Mouse (Mus musculus) large intestine, adult 2 months (tissue): ENCODE results near the gene Gm49393. TPM values are rescaled to one million over a fixed set of nuclear protein-coding genes. Genes with fewer than 3 reads are reported as not detected.
"Not testable (repeated sequence)": the region's sequence is repeated elsewhere in the genome, so short reads cannot be mapped to it uniquely, and the experiment has no call there.

Experiments used
- DNase-seq: peaks from one replicate; pipeline ENCODE4 v3.0.0-alpha.2; 2012; ENCODE audit warnings: low read depth, low spot score
- WGBS: fragments of 180-500 bp; shearing (Covaris S2); methylation state at CpG from one replicate; pipeline ENCODE4 v1.1.7; 2018; 5-methylcytosine and 5-hydroxymethylcytosine counted together
- polyA plus RNA-seq: library from polyadenylated mRNA; depleted of rRNA; stranded (reverse); fragments of >200 nt; gene quantifications from 2 replicates; pipeline ENCODE4 v1.2.3, GENCODE M21; 2012; rRNA removed

Gm49393 gene
- not detected in 2 replicates for polyA plus RNA-seq

GRCm38 (mm10) chr13:60935490-60935889, at the start of gene Gm49393:
Gm49393 (minus strand) TSS chr13:60935590.
- 54% methylated on average over 2 of the region's 2 CpGs for WGBS

GRCm38 (mm10) chr13:60972319-60972718, 36.9 kb upstream of the Gm49393 start:
- 74% methylated on average over 4 of the region's 4 CpGs for WGBS
- not testable (repeated sequence) for DNase-seq

More at GRCm38 (mm10) chr13:60935490-60935889, at the start of gene Gm49393:
- not testable (repeated sequence) for DNase-seq

DNA sequence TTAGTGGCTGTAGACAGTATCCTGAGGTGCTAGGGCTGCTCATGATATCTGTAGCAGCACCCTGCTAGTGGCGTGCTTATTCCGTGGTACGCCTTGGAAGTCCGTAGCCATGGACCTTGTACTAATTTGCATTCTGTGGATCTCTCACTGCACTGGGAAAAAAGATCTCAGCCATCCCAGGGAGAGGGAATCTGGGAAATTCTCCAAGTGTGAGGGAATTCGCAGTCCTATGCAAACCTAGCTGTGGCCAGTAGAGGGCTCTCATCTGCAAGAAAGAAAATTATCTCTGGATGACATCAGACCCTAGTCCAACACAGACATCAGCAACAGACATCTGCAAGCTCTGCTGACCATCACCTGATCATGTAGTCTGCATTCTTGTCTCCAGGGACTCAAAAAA, 28.6 kb upstream of the Gm49393 start:
- WGBS, result 49% methylated on average over 4 of the region's 5 CpGs
- not testable (repeated sequence) for DNase-seq

DNA sequence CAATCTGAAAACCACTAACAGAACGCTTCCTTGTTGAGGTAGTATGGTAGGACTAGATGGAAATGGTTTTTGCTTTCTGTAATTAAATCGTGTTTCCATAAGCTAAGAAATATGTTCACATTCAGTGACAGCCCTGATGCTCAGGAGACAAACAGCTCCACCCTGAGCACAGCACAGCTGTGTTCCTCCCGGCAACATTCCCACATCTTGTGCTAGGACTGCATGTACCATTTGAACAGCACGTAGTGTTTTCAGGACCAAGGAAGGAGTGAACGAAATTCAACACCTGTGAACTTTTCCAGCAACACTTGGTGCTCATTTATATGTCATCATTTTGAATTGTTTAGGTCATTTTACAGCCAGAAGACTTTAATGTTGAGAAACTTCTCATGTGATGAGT, 26.3 kb upstream of the Gm49393 start:
- no peak for DNase-seq
- WGBS, result 57% methylated on average over 5 of the region's 5 CpGs

DNA sequence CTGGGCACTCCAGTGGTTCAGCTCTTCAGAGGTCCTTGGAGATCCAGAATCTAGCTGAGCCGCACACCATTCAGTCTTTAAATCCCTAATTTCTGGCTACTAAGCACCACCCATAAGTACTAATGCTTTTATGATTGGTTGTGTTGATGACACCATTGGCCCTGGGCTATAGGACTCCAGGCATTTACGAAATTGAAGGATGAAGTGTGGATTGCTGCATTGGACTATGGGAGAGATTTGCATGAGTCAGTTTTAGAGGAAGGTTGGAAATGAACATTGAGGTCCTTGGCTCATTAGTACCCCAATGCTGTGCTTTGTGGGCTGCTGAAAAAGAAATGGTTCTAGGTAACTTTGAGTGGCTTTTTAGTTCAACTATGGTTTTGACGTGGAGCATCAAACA, 6.5 kb upstream of the Gm49393 start, which contains the start of gene Tpbpa:
Tpbpa (minus strand) TSS at position 101 of the 400 bp plus-strand sequence.
- 72% methylated on average over 3 of the region's 3 CpGs for WGBS
- DNase-seq, result not testable (repeated sequence)

DNA sequence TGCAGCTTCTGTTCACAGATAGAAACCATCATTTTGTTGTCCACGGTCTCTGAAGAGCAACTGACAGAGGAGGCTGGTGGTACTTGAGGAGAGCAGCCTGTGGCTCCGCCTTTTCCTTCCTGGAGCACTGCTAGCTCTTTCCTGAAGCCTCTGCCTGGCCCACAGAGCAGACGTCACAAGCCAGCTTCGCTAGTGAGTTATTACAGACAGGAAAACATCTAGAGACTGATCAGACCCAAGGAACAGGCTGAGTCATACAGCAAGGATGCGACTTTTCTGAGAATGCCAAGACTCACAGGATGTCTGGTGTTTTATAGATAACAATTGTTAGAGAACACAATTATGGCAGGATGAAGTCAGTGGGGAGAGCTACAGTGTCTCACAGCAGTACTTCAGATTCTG, 1.1 kb upstream of the Gm49393 start, which contains the start of the genes Gm49391 and Ctla2a:
Gm49391 (minus strand) TSS at position 72 of the 402 bp plus-strand sequence.
Ctla2a (minus strand) TSS at position 126 of the 402 bp plus-strand sequence.
- DNase-seq, result no peak
- 44% methylated on average over 5 of the region's 5 CpGs for WGBS

DNA sequence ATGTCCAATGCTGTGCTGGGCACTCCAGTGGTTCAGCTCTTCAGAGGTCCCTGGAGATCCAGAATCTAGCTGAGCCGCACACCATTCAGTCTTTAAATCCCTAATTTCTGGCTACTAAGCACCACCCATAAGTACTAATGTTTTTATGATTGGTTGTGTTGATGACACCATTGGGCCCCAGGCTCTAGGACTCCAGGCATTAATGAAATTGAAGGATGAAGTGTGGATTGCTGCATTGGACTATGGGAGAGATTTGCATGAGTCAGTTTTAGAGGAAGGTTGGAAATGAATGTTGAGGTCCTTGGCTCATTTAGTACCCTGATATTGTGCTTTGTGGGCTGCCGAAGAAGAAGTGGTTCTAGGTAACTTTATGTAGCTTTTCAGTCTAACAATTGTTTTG, 30.6 kb downstream of the Gm49393 start, which contains the start of gene Tpbpb:
Tpbpb (minus strand) TSS at position 101 of the 400 bp plus-strand sequence.
- 81% methylated on average over 2 of the region's 2 CpGs for WGBS
- DNase-seq, result not testable (repeated sequence)

DNA sequence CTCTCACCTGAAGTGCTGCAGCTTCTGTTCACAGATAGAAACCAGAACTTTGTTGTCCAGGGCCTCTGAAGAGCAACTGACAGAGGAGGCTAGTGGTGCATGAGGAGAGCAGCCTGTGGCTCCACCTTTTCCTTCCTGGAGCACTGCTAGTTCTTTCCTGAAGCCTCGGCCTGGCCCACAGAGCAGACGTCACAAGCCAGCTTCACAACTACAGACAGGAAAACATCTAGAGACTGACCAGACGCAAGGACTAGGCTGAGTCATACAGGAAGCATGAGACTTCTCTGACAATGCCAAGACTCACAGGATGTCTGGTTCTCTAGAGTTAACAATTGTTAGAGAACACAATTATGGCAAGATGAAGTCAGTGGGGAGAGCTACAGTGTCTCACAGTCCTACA, 38.1 kb downstream of the Gm49393 start, which contains the start of gene Ctla2b:
Ctla2b (minus strand) TSS at position 120 of the 400 bp plus-strand sequence.
- WGBS, result 63% methylated on average over 3 of the region's 3 CpGs
- DNase-seq, result no peak

- DNase-seq, result not testable (repeated sequence)
- 82% methylated on average over 8 of the region's 8 CpGs for WGBS
Measured at GRCm38 (mm10) chr13:60896794-60897193, 38.6 kb downstream of the Gm49393 start, which contains the start of gene Gm49392. Gm49392 (minus strand) TSS chr13:60896894.

- no peak for DNase-seq
Measured at GRCm38 (mm10) chr13:60895406-60896160, 39.8 kb downstream of the Gm49393 start.

- 79% methylated on average over 1 of the region's 1 CpGs for WGBS
- no peak for DNase-seq
Measured at GRCm38 (mm10) chr13:60892301-60892700, 43.1 kb downstream of the Gm49393 start.

DNA sequence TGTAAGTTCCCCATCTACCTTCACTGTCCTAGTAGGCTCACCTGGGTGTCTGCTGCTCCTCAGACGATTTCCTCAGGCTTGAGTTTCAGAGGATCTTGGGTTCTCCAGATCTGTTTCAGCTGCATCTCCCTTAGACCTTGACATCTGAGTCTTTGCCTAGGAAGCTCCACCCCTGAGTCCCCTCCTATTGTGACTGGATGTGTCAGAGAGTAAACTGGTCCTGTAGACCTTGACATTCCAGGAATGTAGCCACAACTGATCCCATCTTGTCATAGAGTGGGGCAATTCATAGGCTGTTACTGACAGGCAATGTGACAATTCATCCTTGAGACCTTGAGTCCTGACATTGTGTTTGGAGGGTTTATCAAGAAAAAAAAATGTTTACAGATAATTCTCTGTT, 71.1 kb downstream of the Gm49393 start, which contains the start of gene 4930486L24Rik:
4930486L24Rik (minus strand) TSS at position 195 of the 400 bp plus-strand sequence.
- WGBS, result 69% methylated on average over 1 of the region's 1 CpGs
- no peak for DNase-seq

DNA sequence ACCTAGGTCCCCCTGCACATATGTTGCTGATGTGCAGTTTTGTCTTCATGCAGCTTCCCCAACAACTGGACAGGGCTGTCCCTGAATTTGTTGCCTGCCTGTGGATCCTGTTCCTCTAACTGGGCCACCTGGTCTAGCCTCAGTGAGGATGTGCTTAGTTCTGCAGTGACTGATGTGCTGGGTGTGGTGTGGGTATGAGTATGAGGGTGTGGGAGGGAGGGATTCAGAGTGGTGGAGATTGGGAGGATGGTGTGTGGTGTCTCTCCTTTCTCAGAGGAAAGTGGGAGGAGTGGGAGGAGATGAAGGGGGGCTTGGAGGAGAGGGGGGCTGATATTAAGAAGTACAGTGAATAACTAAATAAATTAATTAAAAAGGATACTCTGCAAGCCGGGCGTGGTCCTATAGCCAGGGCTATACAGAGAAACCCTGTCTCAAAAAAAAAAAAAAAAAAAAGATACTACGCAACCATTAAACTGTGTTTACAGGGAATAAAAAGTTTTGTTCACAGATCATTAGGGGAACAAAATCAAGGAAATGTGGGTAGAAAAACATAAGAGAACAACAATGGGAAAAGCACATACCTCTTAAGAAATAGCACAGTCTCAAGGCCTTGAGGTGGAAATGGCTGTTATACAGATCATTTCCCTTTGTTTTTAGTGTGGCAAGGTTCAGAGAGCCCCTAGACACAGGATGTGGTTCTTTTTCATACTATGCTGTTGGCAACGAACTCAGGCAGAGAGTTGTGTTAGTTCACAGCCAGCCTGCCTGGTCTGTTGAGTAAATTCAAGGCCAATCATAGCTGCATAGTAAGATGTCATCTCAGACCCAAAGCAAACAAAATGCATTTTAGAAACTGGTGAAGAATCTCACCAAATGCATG, 86.9 kb downstream of the Gm49393 start:
- DNase-seq, result no peak
- WGBS, result 72% methylated on average over 4 of the region's 4 CpGs

- WGBS, result 81% methylated on average over 8 of the region's 8 CpGs
- DNase-seq, result no peak
Measured at GRCm38 (mm10) chr13:60843153-60843552, 92.2 kb downstream of the Gm49393 start.

GRCm38 (mm10) chr13:60842703-60843102, 92.7 kb downstream of the Gm49393 start:
- WGBS, result 78% methylated on average over 6 of the region's 6 CpGs
- no peak for DNase-seq

DNA sequence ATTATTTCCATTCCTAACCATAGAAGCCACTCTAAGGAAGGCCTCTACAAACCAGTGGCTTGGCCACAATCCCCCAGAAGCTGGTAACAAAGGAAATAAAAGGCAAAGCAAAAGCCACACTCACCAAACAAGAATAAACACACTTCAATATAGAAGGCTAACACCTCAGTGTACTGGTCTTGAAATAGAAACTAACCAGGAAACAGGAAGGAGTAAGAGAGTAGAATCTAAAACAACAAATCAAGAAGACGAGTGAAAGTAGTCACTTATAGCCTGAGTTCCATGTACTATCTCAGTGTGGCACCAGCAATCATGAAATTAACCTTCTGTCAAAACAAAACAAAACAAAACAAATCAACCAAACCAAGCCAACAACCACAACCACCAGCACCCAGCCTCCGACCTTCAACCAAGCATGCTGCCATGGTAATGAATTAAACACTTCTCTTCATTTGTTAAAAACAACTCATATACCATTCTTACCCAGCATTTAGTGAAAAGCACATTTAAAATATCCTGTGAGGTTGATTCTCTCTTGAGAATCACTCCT, 96.0 kb downstream of the Gm49393 start:
- WGBS, result 51% methylated on average over 2 of the region's 2 CpGs
- no peak for DNase-seq

DNA sequence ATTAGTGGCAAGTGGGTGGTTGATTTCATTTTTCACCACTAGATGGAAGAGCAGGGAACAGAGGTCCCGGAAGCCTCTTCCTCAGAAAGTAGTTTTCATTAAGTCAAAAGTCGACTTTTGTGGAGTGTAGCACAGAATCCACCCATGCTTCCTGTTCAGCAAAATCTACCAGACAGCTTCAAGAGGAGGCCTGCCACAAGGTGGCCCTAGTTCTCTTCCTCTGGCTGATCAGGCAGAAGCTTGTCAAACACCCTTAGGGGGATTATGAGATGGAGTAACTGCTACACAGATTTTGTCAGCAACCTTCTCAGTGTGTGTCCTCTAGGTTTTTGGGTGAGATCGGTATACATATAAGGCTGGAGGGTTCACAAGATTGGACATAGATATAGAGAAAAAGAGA, 109.3 kb downstream of the Gm49393 start:
- WGBS, result 57% methylated on average over 3 of the region's 3 CpGs
- DNase-seq, result no peak

DNA sequence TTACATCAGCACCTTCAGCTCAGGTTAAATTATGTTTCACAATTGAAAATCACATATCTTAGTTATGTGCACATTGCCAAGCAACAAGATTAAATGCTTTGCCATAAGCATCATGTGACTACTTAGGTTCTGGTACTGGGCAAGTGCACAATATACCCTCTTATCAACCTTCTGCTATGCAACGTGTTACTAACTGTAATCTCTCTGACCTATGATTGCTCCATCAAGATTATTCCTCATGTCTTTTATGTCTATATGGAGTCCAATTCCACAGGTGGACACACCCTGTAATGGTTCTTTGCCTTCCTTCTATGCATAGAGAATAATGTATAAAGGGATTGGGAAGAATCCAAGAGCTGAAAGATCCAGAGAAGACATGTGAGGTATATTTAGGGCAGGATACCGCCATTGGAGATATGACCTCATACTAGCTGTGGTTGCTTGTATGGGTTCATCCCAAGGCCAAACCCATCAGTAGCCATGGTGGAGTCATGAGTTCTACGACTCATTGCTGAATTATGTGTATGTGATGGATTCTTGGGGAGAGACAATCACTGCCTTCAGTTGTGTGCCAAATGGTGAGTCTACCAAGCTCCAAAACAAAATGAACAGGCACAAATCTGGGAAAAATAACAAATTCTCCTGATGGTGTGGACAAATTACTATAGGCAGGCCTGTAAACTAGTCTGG, 114.8 kb downstream of the Gm49393 start:
- 40% methylated on average over 3 of the region's 3 CpGs for WGBS
- DNase-seq, result no peak

GRCm38 (mm10) chr13:60819469-60819868, 115.9 kb downstream of the Gm49393 start:
- 14% methylated on average over 7 of the region's 7 CpGs for WGBS
- no peak for DNase-seq
